Mouse (Mus musculus): ENCODE measurements around the gene Ppp1r21.

- TF ChIP-seq CTCF (IDR thresholded peaks at IDR 0.05; ENCODE audit: control insufficient read depth, insufficient read depth, low read length) (no peak), POLR2A (IDR thresholded peaks at IDR 0.05; ENCODE audit: borderline replicate concordance, control insufficient read depth, low read depth, low read length) (no peak)
Measured at GRCm38 (mm10) chr17:88549411-88550191, 19.7 kb downstream of the Ppp1r21 start.

All from bone marrow, adult 2 months (tissue).